Mouse (Mus musculus) adrenal gland, postnatal 10 days (tissue): ENCODE measurements around the gene Fes. TPM values are rescaled to one million over a fixed set of nuclear protein-coding genes. Genes with fewer than 3 reads are reported as not detected.
"Not testable (repeated sequence)": the region's sequence is repeated elsewhere in the genome, so short reads cannot be mapped to it uniquely, and the experiment has no call there.

Experiments
- DNase-seq: peaks from one replicate; pipeline ENCODE4 v3.0.0; 2021; ENCODE audit warnings: mixed read lengths
- total RNA-seq, 2 experiments: library from RNA; stranded (reverse); gene quantifications; 2 replicates each; pipeline ENCODE4 v1.2.3; 2021

Gene Fes
- total RNA-seq, 2 experiments from 2014 or later = 13.2 to 17.1 TPM

- DNase-seq = no peak
Measured at GRCm38 (mm10) chr7:80404101-80404894, 16.6 kb upstream of the Fes start.

- peak; percentile 87 for DNase-seq
Measured at GRCm38 (mm10) chr7:80403551-80403950, 15.8 kb upstream of the Fes start.

GRCm38 (mm10) chr7:80402651-80403321 is 15.0 kb upstream of the Fes start:
- peak; percentile 87 for DNase-seq

- DNase-seq = peak; percentile 68
Measured at GRCm38 (mm10) chr7:80401860-80402641, 14.3 kb upstream of the Fes start.

- DNase-seq = peak; percentile 65
Measured at GRCm38 (mm10) chr7:80401041-80401859, 13.5 kb upstream of the Fes start.

- no peak for DNase-seq
Measured at GRCm38 (mm10) chr7:80400571-80400970, 12.8 kb upstream of the Fes start.

GRCm38 (mm10) chr7:80400099-80400498 is 12.4 kb upstream of the Fes start:
- DNase-seq = peak; percentile 85

GRCm38 (mm10) chr7:80398654-80399444 is 11.1 kb upstream of the Fes start:
- peak; percentile 61 for DNase-seq

- no peak for DNase-seq
Measured at GRCm38 (mm10) chr7:80397986-80398385, 10.2 kb upstream of the Fes start.

GRCm38 (mm10) chr7:80396427-80396826 is 8.7 kb upstream of the Fes start:
- DNase-seq = not testable (repeated sequence)

- no peak for DNase-seq
Measured at GRCm38 (mm10) chr7:80394600-80394999, 6.9 kb upstream of the Fes start.

- no peak for DNase-seq
Measured at GRCm38 (mm10) chr7:80392119-80392518, 4.4 kb upstream of the Fes start.

- DNase-seq = peak; percentile 41
Measured at GRCm38 (mm10) chr7:80387033-80387632, 613 bp downstream of the Fes start.

GRCm38 (mm10) chr7:80386235-80386930 is 1.4 kb downstream of the Fes start:
- DNase-seq = peak; percentile 96

- no peak for DNase-seq
Measured at GRCm38 (mm10) chr7:80382919-80383318, 4.8 kb downstream of the Fes start.

- peak; percentile 57 for DNase-seq
Measured at GRCm38 (mm10) chr7:80379531-80379930, 8.2 kb downstream of the Fes start.

GRCm38 (mm10) chr7:80377471-80377870 is 10.3 kb downstream of the Fes start:
- DNase-seq = peak; percentile 83

- no peak for DNase-seq
Measured at GRCm38 (mm10) chr7:80376192-80376591, 11.6 kb downstream of the Fes start.

- DNase-seq = no peak
Measured at GRCm38 (mm10) chr7:80375376-80376039, 12.2 kb downstream of the Fes start.
